Mouse (Mus musculus) right cerebral cortex, adult 2 months (tissue): Measurements from ENCODE around the gene Clmp.
"Not testable (repeated sequence)": the region's sequence is repeated elsewhere in the genome, so short reads cannot be mapped to it uniquely, and the experiment has no call there.

ENCODE experiments used
- DNase-seq, 2 experiments: peaks; one replicate each; pipeline ENCODE4 v3.0.0; 2021 to 2022; ENCODE audit warnings: low spot score in 2 of 2

Clmp gene

GRCm38 (mm10) chr9:40730701-40731590 is 45.2 kb downstream of the Clmp start:
- DNase-seq: peak; percentile 39 to 54

- DNase-seq: no peak
Observed at GRCm38 (mm10) chr9:40731591-40732048, 45.9 kb downstream of the Clmp start.

- no peak for DNase-seq
Observed at GRCm38 (mm10) chr9:40732302-40732701, 46.5 kb downstream of the Clmp start.

GRCm38 (mm10) chr9:40737117-40737516 is 51.4 kb downstream of the Clmp start:
- peak in 1 of 2 experiments; percentile 31 for DNase-seq

- no peak for DNase-seq
Observed at GRCm38 (mm10) chr9:40743525-40744034, 57.8 kb downstream of the Clmp start.

GRCm38 (mm10) chr9:40744233-40744632 is 58.5 kb downstream of the Clmp start:
- no peak for DNase-seq

- peak in 1 of 2 experiments; percentile 29 for DNase-seq
Observed at GRCm38 (mm10) chr9:40746796-40747195, 61.0 kb downstream of the Clmp start.

- DNase-seq: no peak
Observed at GRCm38 (mm10) chr9:40747249-40747648, 61.5 kb downstream of the Clmp start.

GRCm38 (mm10) chr9:40749832-40750620 is 64.3 kb downstream of the Clmp start:
- peak in 1 of 2 experiments; percentile 48 for DNase-seq

GRCm38 (mm10) chr9:40751749-40752148 is 66.0 kb downstream of the Clmp start:
- DNase-seq: no peak

- peak; percentile 52 to 68 for DNase-seq
Observed at GRCm38 (mm10) chr9:40756401-40756800, 70.6 kb downstream of the Clmp start.

GRCm38 (mm10) chr9:40757105-40757626 is 71.4 kb downstream of the Clmp start:
- DNase-seq: peak; percentile 67 to 71

GRCm38 (mm10) chr9:40757685-40758270 is 72.0 kb downstream of the Clmp start:
- DNase-seq: peak; percentile 88 to 91

GRCm38 (mm10) chr9:40762354-40762753 is 76.6 kb downstream of the Clmp start:
- DNase-seq: no peak

GRCm38 (mm10) chr9:40764887-40765580 is 79.3 kb downstream of the Clmp start:
- no peak for DNase-seq

GRCm38 (mm10) chr9:40765581-40765940 is 79.8 kb downstream of the Clmp start:
- DNase-seq: peak; percentile 73 to 79

- no peak for DNase-seq
Observed at GRCm38 (mm10) chr9:40766058-40766605, 80.4 kb downstream of the Clmp start.

GRCm38 (mm10) chr9:40767946-40768345 is 82.2 kb downstream of the Clmp start:
- DNase-seq: no peak

GRCm38 (mm10) chr9:40772246-40772645 is 86.5 kb downstream of the Clmp start:
- DNase-seq: peak; percentile 36 to 40

- DNase-seq: not testable (repeated sequence)
Observed at GRCm38 (mm10) chr9:40773142-40773541, 87.4 kb downstream of the Clmp start.

GRCm38 (mm10) chr9:40773869-40774268 is 88.1 kb downstream of the Clmp start:
- no peak for DNase-seq
